Mouse (Mus musculus) embryonic fibroblast, embryonic 13.5 days (primary cell): ENCODE data around the gene Slc25a30.

ENCODE experiments used
- CTCF ChIP-seq: IDR thresholded peaks from 2 replicates; pipeline ENCODE4 v1.5.1; 2011; ENCODE audit warnings: mild to moderate bottlenecking, control low read depth, low read length, moderate library complexity, borderline replicate concordance; ENCODE audit not compliant: insufficient read depth
- POLR2A ChIP-seq: IDR thresholded peaks from 2 replicates; pipeline ENCODE4 v1.6.1; 2011; ENCODE audit warnings: low read depth, mild to moderate bottlenecking, control low read depth, low read length, moderate library complexity

GRCm38 (mm10) chr14:75768275-75768608, 18.6 kb downstream of the Slc25a30 start:
- TF ChIP-seq CTCF (no peak), POLR2A (no peak)
